Mouse (Mus musculus) heart, embryonic 16.5 days (tissue): ENCODE results near the gene Myl7. TPM values are rescaled to one million over a fixed set of nuclear protein-coding genes. Genes with fewer than 3 reads are reported as not detected.

Experiments
- ATAC-seq: fragments of 200-750 bp; cut with Nextera tagmentation; replicated peaks from 2 replicates; pipeline ENCODE4 v1.8.0; 2017; ENCODE audit warnings: moderate number of reproducible peaks; ENCODE audit not compliant: insufficient read depth, low FRiP score; ENCODE audit errors: extremely low read depth
- H3K27ac ChIP-seq: fragments of 300-500 bp; sonication (generic); 2 replicates; pipeline ENCODE4 v1.5.1; 2014; ENCODE audit warnings: mild to moderate bottlenecking, low read length, control low read depth, moderate library complexity
- H3K27me3 ChIP-seq: fragments of 300-500 bp; sonication (generic); 2 replicates; pipeline ENCODE4 v1.6.1; 2014; ENCODE audit warnings: low read length, mixed read lengths; ENCODE audit not compliant: control insufficient read depth, insufficient read depth
- H3K36me3 ChIP-seq: fragments of 300-500 bp; sonication (generic); 2 replicates; pipeline ENCODE4 v1.6.1; 2014; ENCODE audit not compliant: control insufficient read depth, insufficient read depth
- H3K4me1 ChIP-seq: fragments of 300-500 bp; sonication (generic); 2 replicates; pipeline ENCODE4 v1.6.1; 2014; ENCODE audit warnings: low read length, mixed read lengths; ENCODE audit not compliant: control insufficient read depth, insufficient read depth
- H3K4me2 ChIP-seq: fragments of 300-500 bp; sonication (generic); 2 replicates; pipeline ENCODE4 v1.6.1; 2014; ENCODE audit warnings: low read depth, mild to moderate bottlenecking, control low read depth, low read length
- H3K4me3 ChIP-seq: fragments of 300-500 bp; sonication (generic); 2 replicates; pipeline ENCODE4 v1.5.1; 2014; ENCODE audit warnings: mild to moderate bottlenecking, control low read depth, low read length
- H3K9ac ChIP-seq: fragments of 300-500 bp; sonication (generic); 2 replicates; pipeline ENCODE4 v1.6.1; 2014; ENCODE audit warnings: low read length, control low read depth
- H3K9me3 ChIP-seq: fragments of 300-500 bp; sonication (generic); replicated peaks from 2 replicates; pipeline ENCODE4 v1.6.1; 2016; ENCODE audit warnings: low read length; ENCODE audit not compliant: control insufficient read depth
- WGBS: fragments of 180-500 bp; shearing (Covaris S2); extraction: QIAGEN DNeasy Blood & Tissue Kit; methylation state at CpG from one replicate; pipeline ENCODE4 v1.1.7; 2014; 5-methylcytosine and 5-hydroxymethylcytosine counted together
- polyA plus RNA-seq: library from polyadenylated mRNA; unstranded; fragments of >200 nt; fragmentation: Nextera tagmentation; extraction: Ambion mirVana; gene quantifications from 2 replicates; pipeline ENCODE4 v1.2.1, GENCODE M21; 2015

Gene Myl7
- polyA plus RNA-seq, 1 experiment from 2014 or later, result 5,161 TPM

DNA sequence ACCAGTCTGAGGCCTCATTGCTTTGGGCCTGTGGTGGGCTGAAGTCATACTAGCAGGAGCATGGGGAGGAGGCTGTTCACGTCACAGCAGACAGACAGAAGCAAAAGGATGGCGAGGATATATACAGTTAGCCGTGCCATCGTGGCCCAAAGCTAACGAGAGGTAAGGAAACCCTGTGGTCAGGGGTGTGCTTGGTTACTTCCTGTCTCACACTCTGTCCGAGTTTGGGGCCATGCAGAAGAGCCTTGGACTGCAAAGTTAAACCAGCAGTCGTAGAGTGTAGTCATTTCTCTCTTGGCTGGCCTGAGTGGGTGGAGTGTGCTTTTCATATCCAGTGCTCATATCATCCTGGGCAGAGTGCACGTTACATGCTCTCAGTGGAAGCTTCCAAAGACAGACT lies 16.1 kb downstream of the Myl7 start:
- ATAC-seq, result no peak
- H3K27ac ChIP-seq, result no peak overlapping the region
- H3K4me3 ChIP-seq, result no peak overlapping the region

DNA sequence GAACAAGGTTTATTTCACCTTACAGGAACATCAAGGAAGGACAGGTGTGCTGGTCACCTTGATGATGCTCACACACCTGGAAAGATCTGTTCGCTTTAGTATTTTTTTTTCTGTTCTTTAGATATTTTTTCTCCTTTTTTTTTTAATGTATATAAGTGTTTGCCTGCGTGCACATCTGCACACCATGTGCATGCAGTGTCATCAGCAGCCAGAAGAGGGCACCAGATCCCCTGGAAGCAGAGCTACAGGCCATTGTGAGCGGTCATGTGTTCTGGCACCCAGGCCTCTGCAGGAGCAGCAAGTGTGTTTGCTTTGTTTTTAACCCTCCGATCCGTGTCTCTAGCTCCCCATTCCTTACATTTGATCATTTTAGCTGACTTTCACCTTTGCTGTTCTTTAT lies 18.7 kb downstream of the Myl7 start:
- Histone ChIP-seq H3K36me3 (peaks cover 6% of the 10 kb centered on the region; the same call in 1 of the 2 replicates), H3K4me2 (no peak overlapping the region), H3K9ac (no peak overlapping the region), H3K9me3 (no peaks in the 10 kb centered on the region; the same call in 1 of the 2 replicates), H3K4me3 (no peak overlapping the region), H3K27me3 (no peaks in the 10 kb centered on the region), H3K4me1 (peaks cover 22% of the 10 kb centered on the region), H3K27ac (no peak overlapping the region)
- no peak for ATAC-seq
- WGBS, result 59% methylated on average over 5 of the region's 5 CpGs

More for the DNA sequence above, 16.1 kb downstream of the Myl7 start:
- Histone ChIP-seq H3K27me3 (no peaks in the 10 kb centered on the region), H3K9me3 (no peaks in the 10 kb centered on the region; the same call in 1 of the 2 replicates), H3K4me1 (peaks cover 19% of the 10 kb centered on the region), H3K9ac (no peak overlapping the region), H3K36me3 (no peaks in the 10 kb centered on the region), H3K4me2 (no peak overlapping the region)
- WGBS, result 52% methylated on average over 8 of the region's 8 CpGs

DNA sequence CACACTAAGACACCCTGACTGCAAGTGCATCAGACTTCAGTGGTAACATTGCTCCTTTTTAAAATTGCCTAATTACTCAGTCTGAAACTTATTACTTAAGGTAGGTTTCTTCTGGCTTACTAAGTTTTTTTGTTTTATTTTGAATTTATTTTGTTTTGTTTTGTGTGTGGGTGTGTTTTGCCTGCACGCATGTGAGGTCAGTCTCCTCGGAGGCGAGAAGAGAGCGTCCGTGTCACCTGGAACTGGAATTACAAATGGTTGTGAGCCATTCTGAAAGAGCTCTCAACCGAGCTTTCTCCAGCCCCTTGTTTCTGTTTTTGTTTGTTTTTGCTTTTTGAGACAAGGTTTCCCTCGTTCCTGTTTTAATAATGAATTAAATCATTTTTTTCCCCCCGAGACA lies 19.9 kb downstream of the Myl7 start:
- H3K9me3 ChIP-seq, result no peaks in the 10 kb centered on the region; the same call in 1 of the 2 replicates
- H3K27me3 ChIP-seq, result no peaks in the 10 kb centered on the region
- peaks cover 18% of the 10 kb centered on the region for H3K36me3 ChIP-seq
- ATAC-seq, result no peak
- peak overlapping the region; percentile 79 for H3K4me2 ChIP-seq
- H3K4me3 ChIP-seq, result peak overlapping the region; percentile 85
- 41% methylated on average over 8 of the region's 8 CpGs for WGBS
- peak overlapping the region; percentile 89 for H3K27ac ChIP-seq
- H3K9ac ChIP-seq, result peak overlapping the region; percentile 77
- peaks cover 22% of the 10 kb centered on the region for H3K4me1 ChIP-seq

DNA sequence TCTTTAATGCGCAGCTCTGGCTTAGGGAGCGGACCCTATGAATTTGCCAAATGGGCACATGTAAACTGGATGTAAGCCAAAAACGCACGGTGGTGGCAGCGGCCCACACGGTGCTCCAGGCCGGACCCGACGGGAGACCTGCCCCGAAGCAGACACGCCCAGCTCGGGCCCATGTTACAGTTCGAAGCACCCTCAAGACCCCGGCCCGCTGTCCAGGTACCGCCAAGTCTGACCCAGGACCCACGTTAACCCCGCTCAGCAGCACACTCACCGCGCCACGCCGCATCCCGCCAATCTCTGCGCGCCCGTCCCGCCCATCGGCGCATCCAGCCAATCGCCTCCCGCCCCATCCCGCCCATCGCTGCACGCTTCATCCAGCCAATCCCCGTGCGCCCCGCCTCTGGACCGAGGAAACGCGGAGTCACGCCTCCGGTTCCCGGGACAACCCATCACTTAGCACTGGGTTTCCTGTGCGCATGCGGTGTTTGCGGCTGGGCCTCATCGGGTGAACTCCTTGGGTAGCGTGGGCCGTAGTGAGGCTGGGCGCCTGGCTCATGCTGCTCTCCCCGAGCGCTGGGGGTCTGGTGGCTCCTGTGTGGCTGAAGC lies 20.6 kb downstream of the Myl7 start, which contains the start of gene Pold2:
Gene Pold2, minus strand, starts transcription at position 372 of the 606 bp plus-strand sequence.
- under 1% methylated on average over 52 of the region's 52 CpGs for WGBS
- no peaks in the 10 kb centered on the region for H3K27me3 ChIP-seq
- H3K9ac ChIP-seq, result peak within 1 kb of the TSS; percentile 82
- peak within 1 kb of the TSS; percentile 79 for H3K4me2 ChIP-seq
- H3K4me1 ChIP-seq, result peaks cover 22% of the 10 kb centered on the region
- H3K27ac ChIP-seq, result peak within 1 kb of the TSS; percentile 89
- H3K4me3 ChIP-seq, result peak within 1 kb of the TSS; percentile 85
- no peaks in the 10 kb centered on the region; the same call in 1 of the 2 replicates for H3K9me3 ChIP-seq
- ATAC-seq, result peak; percentile 99
- H3K36me3 ChIP-seq, result peaks cover 24% of the 10 kb centered on the region

DNA sequence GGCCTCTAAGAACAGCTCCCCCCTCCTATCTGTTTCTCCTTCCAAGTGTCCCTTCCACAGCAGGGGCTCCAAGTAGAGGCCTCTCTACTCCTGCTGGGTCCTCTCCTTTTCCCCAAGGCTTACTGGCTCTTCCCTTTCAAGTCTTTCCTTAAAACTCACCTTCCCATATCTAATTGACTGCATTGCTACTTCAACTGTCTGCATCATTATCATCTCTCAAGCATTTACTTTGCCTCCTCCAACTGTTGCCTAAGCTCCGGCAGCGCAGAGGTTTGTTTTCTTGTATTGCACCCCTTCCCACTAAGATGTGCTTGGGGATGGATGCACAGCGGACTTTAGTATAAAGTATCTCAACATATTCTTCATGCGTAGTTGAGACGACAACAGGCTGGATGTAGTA lies 21.2 kb downstream of the Myl7 start:
- peaks cover 28% of the 10 kb centered on the region for H3K36me3 ChIP-seq
- no peak for ATAC-seq
- H3K4me2 ChIP-seq, result peak overlapping the region; percentile 69
- peak overlapping the region; percentile 85 for H3K4me3 ChIP-seq
- H3K9ac ChIP-seq, result peak overlapping the region; percentile 82
- H3K27me3 ChIP-seq, result no peaks in the 10 kb centered on the region
- WGBS, result 2% methylated on average over 5 of the region's 5 CpGs
- no peaks in the 10 kb centered on the region; the same call in 1 of the 2 replicates for H3K9me3 ChIP-seq
- no peak overlapping the region for H3K27ac ChIP-seq
- peaks cover 16% of the 10 kb centered on the region for H3K4me1 ChIP-seq

DNA sequence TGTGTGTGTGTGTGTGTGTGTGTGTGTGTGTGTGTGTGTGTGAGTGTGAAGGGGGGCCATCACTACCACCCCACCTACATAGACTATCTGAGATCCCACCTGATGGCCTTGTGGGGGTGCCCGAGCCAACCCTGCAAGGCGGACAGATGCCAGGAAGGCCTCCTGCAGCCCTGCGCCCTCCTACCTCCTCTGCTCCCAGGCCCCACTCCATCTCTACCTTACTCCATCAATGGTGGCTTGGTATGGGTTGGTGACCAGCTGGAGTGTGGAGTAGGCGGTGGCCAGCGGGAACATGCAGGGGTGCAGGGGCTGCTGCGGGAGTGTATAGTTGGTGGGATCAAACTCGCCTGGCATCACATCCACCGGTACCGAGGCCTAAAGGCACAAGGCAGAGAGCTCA lies 25.4 kb downstream of the Myl7 start:
- Histone ChIP-seq H3K9ac (no peak overlapping the region), H3K27ac (no peak overlapping the region), H3K36me3 (peaks cover 46% of the 10 kb centered on the region), H3K4me3 (no peak overlapping the region), H3K27me3 (no peaks in the 10 kb centered on the region), H3K9me3 (no peaks in the 10 kb centered on the region), H3K4me1 (peaks cover 12% of the 10 kb centered on the region), H3K4me2 (no peak overlapping the region)
- WGBS, result 96% methylated on average over 9 of the region's 9 CpGs
- ATAC-seq, result no peak

DNA sequence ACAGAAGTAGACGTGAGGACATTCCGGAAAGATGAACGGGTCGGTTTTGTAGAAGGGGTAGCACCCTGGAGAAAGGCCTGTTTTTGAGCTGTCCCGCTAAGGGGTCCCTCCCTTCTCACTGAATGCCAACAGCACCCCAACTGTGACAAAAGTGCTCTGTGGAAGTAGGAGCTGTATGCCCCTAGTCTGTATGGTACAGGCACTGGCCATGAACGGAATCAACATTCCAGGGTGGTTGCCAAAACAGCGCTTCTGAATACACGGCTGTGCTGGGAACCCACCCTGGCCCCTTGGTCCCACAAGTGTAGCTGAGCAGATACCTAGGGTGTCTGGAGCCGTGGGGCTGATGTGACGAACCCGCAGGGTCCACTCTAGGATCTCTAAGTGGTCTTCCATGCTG lies 25.9 kb downstream of the Myl7 start:
- H3K27ac ChIP-seq, result no peak overlapping the region
- WGBS, result 91% methylated on average over 11 of the region's 11 CpGs

DNA sequence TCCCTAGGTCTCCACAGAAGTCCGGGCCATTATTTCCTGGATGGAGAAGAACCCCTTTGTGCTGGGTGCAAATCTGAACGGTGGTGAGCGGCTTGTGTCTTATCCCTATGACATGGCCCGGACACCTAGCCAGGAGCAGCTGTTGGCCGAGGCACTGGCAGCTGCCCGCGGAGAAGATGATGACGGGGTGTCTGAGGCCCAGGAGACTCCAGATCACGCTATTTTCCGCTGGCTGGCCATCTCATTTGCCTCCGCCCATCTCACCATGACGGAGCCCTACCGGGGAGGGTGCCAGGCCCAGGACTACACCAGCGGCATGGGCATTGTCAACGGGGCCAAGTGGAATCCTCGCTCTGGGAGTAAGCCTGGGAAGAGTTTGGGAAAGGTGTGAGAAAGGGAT lies 28.5 kb downstream of the Myl7 start:
- H3K27me3 ChIP-seq, result no peaks in the 10 kb centered on the region
- WGBS, result 83% methylated on average over 16 of the region's 16 CpGs
- ATAC-seq, result no peak
- H3K36me3 ChIP-seq, result peaks cover 43% of the 10 kb centered on the region
- no peaks in the 10 kb centered on the region for H3K9me3 ChIP-seq
- no peaks in the 10 kb centered on the region for H3K4me1 ChIP-seq
- H3K4me2 ChIP-seq, result no peak overlapping the region
- H3K4me3 ChIP-seq, result no peak overlapping the region
- H3K9ac ChIP-seq, result no peak overlapping the region
- no peak overlapping the region for H3K27ac ChIP-seq

More for the DNA sequence above, 25.9 kb downstream of the Myl7 start:
- no peak overlapping the region for H3K4me3 ChIP-seq
- H3K4me1 ChIP-seq, result peaks cover 12% of the 10 kb centered on the region
- H3K9me3 ChIP-seq, result no peaks in the 10 kb centered on the region
- no peak overlapping the region for H3K4me2 ChIP-seq
- no peak overlapping the region for H3K9ac ChIP-seq
- no peak for ATAC-seq
- no peaks in the 10 kb centered on the region for H3K27me3 ChIP-seq
- peaks cover 46% of the 10 kb centered on the region for H3K36me3 ChIP-seq

DNA sequence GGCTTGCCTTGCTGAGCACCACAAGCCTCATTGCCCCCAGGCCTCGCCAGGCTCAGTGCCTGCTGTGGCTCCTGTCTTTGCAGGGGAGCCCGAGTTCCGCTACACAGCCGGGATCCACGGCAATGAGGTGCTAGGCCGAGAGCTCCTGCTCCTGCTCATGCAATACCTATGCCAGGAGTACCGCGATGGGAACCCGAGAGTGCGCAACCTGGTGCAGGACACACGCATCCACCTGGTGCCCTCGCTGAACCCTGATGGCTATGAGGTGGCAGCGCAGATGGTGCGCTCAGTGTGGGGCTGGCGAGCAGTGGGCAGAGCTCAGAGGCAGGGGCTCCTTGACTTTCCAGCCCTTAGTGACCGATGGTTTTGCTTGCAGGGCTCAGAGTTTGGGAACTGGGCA lies 29.3 kb downstream of the Myl7 start:
- peaks cover 39% of the 10 kb centered on the region for H3K36me3 ChIP-seq
- WGBS, result 91% methylated on average over 16 of the region's 16 CpGs

More for the DNA sequence above, 29.3 kb downstream of the Myl7 start:
- no peaks in the 10 kb centered on the region for H3K27me3 ChIP-seq
- no peak overlapping the region for H3K9ac ChIP-seq
- H3K4me1 ChIP-seq, result no peaks in the 10 kb centered on the region
- no peak overlapping the region for H3K27ac ChIP-seq
- H3K4me2 ChIP-seq, result no peak overlapping the region
- H3K4me3 ChIP-seq, result no peak overlapping the region
- no peaks in the 10 kb centered on the region for H3K9me3 ChIP-seq
- no peak for ATAC-seq
